Mouse (Mus musculus) inflammation-experienced regulatory T-cells, adult 6 months (primary cell): ENCODE data around the gene Hspa1b. TPM values are rescaled to one million over a fixed set of nuclear protein-coding genes. Genes with fewer than 3 reads are reported as not detected.

Experiments used
- ATAC-seq: one replicate; pipeline ENCODE4 v1.8.0; 2017
- polyA plus RNA-seq, 3 experiments: library from polyadenylated mRNA; unstranded; fragments of 100-300 nt; shearing (Covaris generic); gene quantifications; one replicate each; pipeline ENCODE4 v1.2.1; 2017

Hspa1b gene
- polyA plus RNA-seq, 3 experiments from 2014 or later = 0.53 to 0.85 (median 0.80) TPM

GRCm38 (mm10) chr17:34927306-34928019, 31.6 kb downstream of the Hspa1b start:
- no peak for ATAC-seq

DNA sequence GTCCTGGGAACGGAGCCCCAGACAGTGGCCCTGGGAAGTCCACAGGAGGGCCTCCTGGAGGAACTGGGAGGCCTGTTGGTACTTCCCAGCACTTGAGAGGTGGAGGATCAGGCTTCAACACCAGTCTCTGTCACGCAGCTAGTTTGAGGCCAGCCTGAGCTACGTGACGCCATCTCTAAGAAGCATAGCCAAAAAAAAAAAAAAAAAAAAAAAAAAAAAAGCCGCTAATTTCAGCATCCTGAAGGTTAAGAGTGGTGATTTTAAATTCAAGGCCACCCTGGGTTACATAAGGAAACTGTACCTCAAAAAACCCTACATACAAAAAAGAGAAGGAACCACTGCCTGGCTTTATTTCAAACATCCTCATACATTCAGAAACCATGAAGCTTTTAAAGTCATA, 34.8 kb downstream of the Hspa1b start:
- no peak for ATAC-seq

GRCm38 (mm10) chr17:34922939-34923338, 36.1 kb downstream of the Hspa1b start:
- ATAC-seq = no peak

DNA sequence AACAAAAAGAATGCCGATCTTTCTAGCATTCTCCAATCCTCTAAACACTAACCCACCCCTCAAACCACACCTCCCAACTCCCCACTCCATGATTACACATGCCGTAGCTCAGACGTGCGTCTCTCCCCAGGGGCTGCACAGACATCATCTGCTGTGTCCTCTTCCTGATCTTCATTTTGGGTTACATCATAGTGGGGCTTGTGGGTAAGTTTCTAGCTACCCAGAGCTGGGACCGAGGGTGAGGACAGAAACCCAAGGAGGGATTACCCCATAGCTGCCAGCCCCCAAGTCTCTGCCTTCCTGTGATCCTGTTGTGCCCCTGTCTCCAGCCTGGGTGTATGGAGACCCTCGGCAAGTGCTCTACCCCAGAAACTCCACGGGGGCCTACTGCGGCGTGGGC, 41.9 kb downstream of the Hspa1b start:
- no peak for ATAC-seq

DNA sequence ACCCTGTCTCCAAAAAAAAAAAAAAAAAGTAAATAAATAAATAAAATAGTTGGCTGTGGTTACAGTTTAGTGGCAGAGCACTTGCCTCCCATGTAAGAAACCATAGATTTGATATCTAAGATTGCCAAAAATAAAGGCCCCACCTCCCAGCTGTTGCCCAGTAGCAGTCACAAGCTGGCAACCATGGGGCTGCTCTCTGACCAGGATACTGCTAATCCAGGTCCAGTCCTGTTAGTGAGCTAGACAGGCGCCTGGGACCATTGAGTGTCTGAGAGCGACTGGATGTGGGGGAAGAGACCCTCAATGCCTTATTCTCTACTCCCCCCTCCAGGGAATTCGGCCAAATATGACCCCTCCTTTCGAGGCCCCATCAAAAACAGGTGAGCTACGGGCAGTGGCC, 42.7 kb downstream of the Hspa1b start:
- ATAC-seq = no peak

- no peak for ATAC-seq
These were observed 43.6 kb downstream of the Hspa1b start for GRCm38 (mm10) chr17:34915410-34915831.

GRCm38 (mm10) chr17:34913930-34914665, 44.9 kb downstream of the Hspa1b start, which contains the start of gene Slc44a4:
TSS of gene Slc44a4 (plus strand) at chr17:34914466.
- no peak for ATAC-seq

GRCm38 (mm10) chr17:34911945-34912351, 47.1 kb downstream of the Hspa1b start:
- peak; percentile 93 for ATAC-seq

GRCm38 (mm10) chr17:34910982-34911381, 48.1 kb downstream of the Hspa1b start:
- ATAC-seq = no peak

Other genes with a start within 250 kb of the Hspa1b start
- under 1 TPM in 1 of 3 experiments, not detected in 2; 0.08 TPM for gene C4b, start 215.4 kb downstream of the Hspa1b start, polyA plus RNA-seq
- not detected for gene Cyp21a1, start 154.7 kb downstream of the Hspa1b start, polyA plus RNA-seq
- 10 to 100 TPM; 30.4 to 44.5 (median 37.2) TPM for gene Stk19, start 122.3 kb downstream of the Hspa1b start, polyA plus RNA-seq
- 10 to 100 TPM; 23.9 to 29.0 (median 27.1) TPM for gene Dxo, start 122.2 kb downstream of the Hspa1b start, polyA plus RNA-seq
- 10 to 100 TPM; 28.6 to 34.2 (median 33.7) TPM for gene Skiv2l, start 109.0 kb downstream of the Hspa1b start, polyA plus RNA-seq
- 10 to 100 TPM; 40.1 to 65.0 (median 47.0) TPM for gene Nelfe, start 108.8 kb downstream of the Hspa1b start, polyA plus RNA-seq
- 1 to 10 TPM in 1 of 3 experiments, under 1 TPM in 2; 0.24 to 2.6 (median 0.37) TPM for gene Cfb, start 96.7 kb downstream of the Hspa1b start, polyA plus RNA-seq
- not detected for gene Zbtb12, start 79.8 kb downstream of the Hspa1b start, polyA plus RNA-seq
- under 1 TPM in 1 of 3 experiments, not detected in 2; 0.26 TPM for gene Gm20547, start 77.2 kb downstream of the Hspa1b start, polyA plus RNA-seq
- 1 to 10 TPM in 1 of 3 experiments, not detected in 2; 1.4 TPM for gene C2, start 61.0 kb downstream of the Hspa1b start, polyA plus RNA-seq
- gene Ehmt2, start 60.8 kb downstream of the Hspa1b start, polyA plus RNA-seq = 10 to 100 TPM; 27.1 to 32.6 (median 29.4) TPM
- gene Slc44a4, start 44.8 kb downstream of the Hspa1b start, polyA plus RNA-seq = not detected
- 10 to 100 TPM; 12.8 to 28.2 (median 27.6) TPM for gene Neu1, start 28.0 kb downstream of the Hspa1b start, polyA plus RNA-seq
- gene Gm20481, start 10.7 kb upstream of the Hspa1b start, polyA plus RNA-seq = under 1 TPM in 1 of 3 experiments, not detected in 2; 0.94 TPM
- 1 to 10 TPM in 2 of 3 experiments, under 1 TPM in 1; 0.74 to 2.3 (median 1.1) TPM for gene Hspa1a, start 12.9 kb upstream of the Hspa1b start, polyA plus RNA-seq
- not detected for gene Hspa1l, start 13.5 kb upstream of the Hspa1b start, polyA plus RNA-seq
- gene Lsm2, start 22.6 kb upstream of the Hspa1b start, polyA plus RNA-seq = 10 to 100 TPM; 37.7 to 67.4 (median 40.0) TPM
- 10 to 100 TPM; 27.2 to 30.9 (median 30.8) TPM for gene Vars, start 41.7 kb upstream of the Hspa1b start, polyA plus RNA-seq
- gene Vwa7, start 57.3 kb upstream of the Hspa1b start, polyA plus RNA-seq = under 1 TPM in 2 of 3 experiments, not detected in 1; 0.10 to 0.28 TPM
- gene Sapcd1, start 68.8 kb upstream of the Hspa1b start, polyA plus RNA-seq = 1 to 10 TPM in 2 of 3 experiments, under 1 TPM in 1; 0.54 to 2.6 (median 1.4) TPM
- gene Msh5, start 87.5 kb upstream of the Hspa1b start, polyA plus RNA-seq = 1 to 10 TPM; 1.3 to 1.4 (median 1.4) TPM
- gene Clic1, start 90.7 kb upstream of the Hspa1b start, polyA plus RNA-seq = 100 to 1,000 TPM; 487 to 766 (median 514) TPM
- gene Ddah2, start 99.8 kb upstream of the Hspa1b start, polyA plus RNA-seq = 1 to 10 TPM in 2 of 3 experiments, under 1 TPM in 1; 0.91 to 3.0 (median 1.3) TPM
- gene Ly6g6c, start 106.2 kb upstream of the Hspa1b start, polyA plus RNA-seq = not detected
- not detected for gene Mpig6b, start 106.9 kb upstream of the Hspa1b start, polyA plus RNA-seq
- gene Ly6g6e, start 117.7 kb upstream of the Hspa1b start, polyA plus RNA-seq = not detected
- gene Ly6g6d, start 118.8 kb upstream of the Hspa1b start, polyA plus RNA-seq = not detected
- not detected for gene Ly6g6f, start 126.4 kb upstream of the Hspa1b start, polyA plus RNA-seq
- 10 to 100 TPM; 22.3 to 26.3 (median 25.6) TPM for gene Abhd16a, start 130.0 kb upstream of the Hspa1b start, polyA plus RNA-seq
- gene Ly6g5c, start 149.0 kb upstream of the Hspa1b start, polyA plus RNA-seq = not detected
- 1 to 10 TPM; 1.9 to 8.9 (median 3.9) TPM for gene Ly6g5b, start 156.2 kb upstream of the Hspa1b start, polyA plus RNA-seq
- 10 to 100 TPM; 57.1 to 87.4 (median 74.3) TPM for gene Gpank1, start 162.2 kb upstream of the Hspa1b start, polyA plus RNA-seq
- gene Csnk2b, start 162.8 kb upstream of the Hspa1b start, polyA plus RNA-seq = 100 to 1,000 TPM; 246 to 346 (median 344) TPM
- gene D17H6S53E, start 167.1 kb upstream of the Hspa1b start, polyA plus RNA-seq = 10 to 100 TPM; 20.0 to 27.1 (median 25.1) TPM
- not detected for gene Apom, start 172.8 kb upstream of the Hspa1b start, polyA plus RNA-seq
- 10 to 100 TPM; 25.4 to 33.8 (median 29.1) TPM for gene Bag6, start 175.9 kb upstream of the Hspa1b start, polyA plus RNA-seq
- 100 to 1,000 TPM in 1 of 3 experiments, 10 to 100 TPM in 2; 47.1 to 105 (median 47.2) TPM for gene Prrc2a, start 205.7 kb upstream of the Hspa1b start, polyA plus RNA-seq
- 1 to 10 TPM in 2 of 3 experiments, under 1 TPM in 1; 0.79 to 5.4 (median 2.1) TPM for gene Aif1, start 216.8 kb upstream of the Hspa1b start, polyA plus RNA-seq
- 10 to 100 TPM in 1 of 3 experiments, 1 to 10 TPM in 2; 6.4 to 11.2 (median 8.8) TPM for gene Lst1, start 229.2 kb upstream of the Hspa1b start, polyA plus RNA-seq
- 100 to 1,000 TPM; 112 to 242 (median 186) TPM for gene Ltb, start 235.2 kb upstream of the Hspa1b start, polyA plus RNA-seq
- 10 to 100 TPM; 20.9 to 28.8 (median 24.9) TPM for gene Tnf, start 242.8 kb upstream of the Hspa1b start, polyA plus RNA-seq
- gene Lta, start 246.1 kb upstream of the Hspa1b start, polyA plus RNA-seq = 100 to 1,000 TPM in 1 of 3 experiments, 10 to 100 TPM in 2; 34.4 to 113 (median 95.2) TPM